Mouse (Mus musculus): ENCODE results near the gene Eme1. TPM values are rescaled to one million over a fixed set of nuclear protein-coding genes. Genes with fewer than 3 reads are reported as not detected.
A peak's percentile ranks its signal among the peaks of the same experiment; 100 is the strongest.
"Not testable (repeated sequence)": the region's sequence is repeated elsewhere in the genome, so short reads cannot be mapped to it uniquely, and the experiment has no call there.

Eme1 gene
- polyA plus RNA-seq (2015; fragmentation: Nextera tagmentation; extraction: Ambion mirVana) = 11.0 and 13.6 TPM in 2 replicates

GRCm38 (mm10) chr11:94653663-94654436, at the start of gene Eme1, which contains the start of gene Mrpl27:
TSS of gene Eme1 (minus strand) at chr11:94653964.
TSS of gene Mrpl27 (plus strand) at chr11:94653767.
- no peaks in the 10 kb centered on the region for H3K27me3 ChIP-seq
- peaks cover 31% of the 10 kb centered on the region for H3K4me1 ChIP-seq (replicated peaks)
- peak; percentile 86 for ATAC-seq (ENCODE audit: insufficient read depth)
- under 1% methylated on average over 32 of the region's 32 CpGs for WGBS (ENCODE audit: insufficient replicate concordance)
- H3K4me3 ChIP-seq (replicated peaks) = peak within 1 kb of the TSS; percentile 88
- peak within 1 kb of the TSS; percentile 71 for H3K9ac ChIP-seq
- H3K4me2 ChIP-seq = peak within 1 kb of the TSS; percentile 67
- H3K9me3 ChIP-seq (replicated peaks) = no peaks in the 10 kb centered on the region
- H3K36me3 ChIP-seq (replicated peaks) = peaks cover 55% of the 10 kb centered on the region
- peak within 1 kb of the TSS; percentile 92 for H3K27ac ChIP-seq (replicated peaks)

GRCm38 (mm10) chr11:94702216-94702610, 48.4 kb upstream of the Eme1 start:
- H3K9me3 ChIP-seq (replicated peaks) = no peaks in the 10 kb centered on the region
- H3K9ac ChIP-seq = no peak overlapping the region
- no peaks in the 10 kb centered on the region for H3K36me3 ChIP-seq (replicated peaks)
- H3K27me3 ChIP-seq = peaks cover 6% of the 10 kb centered on the region; the same call in 1 of the 2 replicates
- WGBS (ENCODE audit: insufficient replicate concordance) = 59% methylated on average over 3 of the region's 3 CpGs
- no peak for ATAC-seq (ENCODE audit: insufficient read depth)
- no peaks in the 10 kb centered on the region for H3K4me1 ChIP-seq (replicated peaks)
- H3K27ac ChIP-seq (replicated peaks) = no peak overlapping the region
- no peak overlapping the region for H3K4me2 ChIP-seq
- no peak overlapping the region for H3K4me3 ChIP-seq (replicated peaks)

- Histone ChIP-seq H3K4me2 (no peak overlapping the region), H3K9ac (no peak overlapping the region), H3K9me3 (replicated peaks) (no peaks in the 10 kb centered on the region), H3K4me1 (replicated peaks) (no peaks in the 10 kb centered on the region), H3K27ac (replicated peaks) (no peak overlapping the region), H3K4me3 (replicated peaks) (no peak overlapping the region), H3K27me3 (peaks cover 6% of the 10 kb centered on the region; the same call in 1 of the 2 replicates), H3K36me3 (replicated peaks) (no peaks in the 10 kb centered on the region)
- ATAC-seq (ENCODE audit: insufficient read depth) = no peak
- 58% methylated on average over 27 of the region's 27 CpGs for WGBS (ENCODE audit: insufficient replicate concordance)
Observed at GRCm38 (mm10) chr11:94701401-94702215, 47.8 kb upstream of the Eme1 start.

GRCm38 (mm10) chr11:94699399-94699798, 45.6 kb upstream of the Eme1 start:
- no peak for ATAC-seq (ENCODE audit: insufficient read depth)
- no peak overlapping the region for H3K4me2 ChIP-seq
- no peak overlapping the region for H3K9ac ChIP-seq
- WGBS (ENCODE audit: insufficient replicate concordance) = 71% methylated on average over 3 of the region's 3 CpGs
- H3K9me3 ChIP-seq (replicated peaks) = no peaks in the 10 kb centered on the region
- H3K4me3 ChIP-seq (replicated peaks) = no peak overlapping the region
- no peaks in the 10 kb centered on the region for H3K36me3 ChIP-seq (replicated peaks)
- H3K27me3 ChIP-seq = peaks cover 6% of the 10 kb centered on the region; the same call in 1 of the 2 replicates
- no peak overlapping the region for H3K27ac ChIP-seq (replicated peaks)
- H3K4me1 ChIP-seq (replicated peaks) = no peaks in the 10 kb centered on the region

GRCm38 (mm10) chr11:94697703-94698464, 44.1 kb upstream of the Eme1 start:
- 31% methylated on average over 13 of the region's 13 CpGs for WGBS (ENCODE audit: insufficient replicate concordance)
- Histone ChIP-seq H3K4me2 (no peak overlapping the region), H3K9me3 (replicated peaks) (no peaks in the 10 kb centered on the region), H3K27ac (replicated peaks) (no peak overlapping the region), H3K4me3 (replicated peaks) (no peak overlapping the region), H3K4me1 (replicated peaks) (no peaks in the 10 kb centered on the region), H3K27me3 (peaks cover 6% of the 10 kb centered on the region; the same call in 1 of the 2 replicates), H3K36me3 (replicated peaks) (no peaks in the 10 kb centered on the region), H3K9ac (no peak overlapping the region)
- ATAC-seq (ENCODE audit: insufficient read depth) = no peak

- no peaks in the 10 kb centered on the region for H3K36me3 ChIP-seq (replicated peaks)
- no peak overlapping the region for H3K4me3 ChIP-seq (replicated peaks)
- 68% methylated on average over 2 of the region's 2 CpGs for WGBS (ENCODE audit: insufficient replicate concordance)
- no peaks in the 10 kb centered on the region for H3K4me1 ChIP-seq (replicated peaks)
- peaks cover 6% of the 10 kb centered on the region; the same call in 1 of the 2 replicates for H3K27me3 ChIP-seq
- H3K9ac ChIP-seq = no peak overlapping the region
- no peak overlapping the region for H3K4me2 ChIP-seq
- H3K27ac ChIP-seq (replicated peaks) = no peak overlapping the region
- H3K9me3 ChIP-seq (replicated peaks) = no peaks in the 10 kb centered on the region
- ATAC-seq (ENCODE audit: insufficient read depth) = no peak
Observed at GRCm38 (mm10) chr11:94697140-94697539, 43.4 kb upstream of the Eme1 start.

GRCm38 (mm10) chr11:94695508-94695907, 41.7 kb upstream of the Eme1 start:
- Histone ChIP-seq H3K4me3 (replicated peaks) (no peak overlapping the region), H3K9ac (no peak overlapping the region), H3K9me3 (replicated peaks) (no peaks in the 10 kb centered on the region), H3K27ac (replicated peaks) (no peak overlapping the region), H3K4me2 (no peak overlapping the region), H3K36me3 (replicated peaks) (no peaks in the 10 kb centered on the region), H3K27me3 (no peaks in the 10 kb centered on the region), H3K4me1 (replicated peaks) (no peaks in the 10 kb centered on the region)
- 42% methylated on average over 6 of the region's 6 CpGs for WGBS (ENCODE audit: insufficient replicate concordance)
- ATAC-seq (ENCODE audit: insufficient read depth) = no peak

GRCm38 (mm10) chr11:94692502-94692901, 38.7 kb upstream of the Eme1 start:
- H3K27me3 ChIP-seq; ATAC-seq (ENCODE audit: insufficient read depth); H3K4me1 ChIP-seq (replicated peaks); H3K27ac ChIP-seq (replicated peaks); H3K4me3 ChIP-seq (replicated peaks); H3K9me3 ChIP-seq (replicated peaks); H3K4me2 ChIP-seq; H3K36me3 ChIP-seq (replicated peaks); H3K9ac ChIP-seq: not testable (repeated sequence)

GRCm38 (mm10) chr11:94687178-94687577, 33.4 kb upstream of the Eme1 start:
- Histone ChIP-seq H3K4me1 (replicated peaks) (no peaks in the 10 kb centered on the region), H3K27me3 (no peaks in the 10 kb centered on the region), H3K36me3 (replicated peaks) (no peaks in the 10 kb centered on the region), H3K4me3 (replicated peaks) (no peak overlapping the region), H3K27ac (replicated peaks) (no peak overlapping the region), H3K9me3 (replicated peaks) (no peaks in the 10 kb centered on the region), H3K9ac (no peak overlapping the region), H3K4me2 (no peak overlapping the region)
- 16% methylated on average over 6 of the region's 6 CpGs for WGBS (ENCODE audit: insufficient replicate concordance)
- ATAC-seq (ENCODE audit: insufficient read depth) = no peak

GRCm38 (mm10) chr11:94682427-94682826, 28.7 kb upstream of the Eme1 start:
- Histone ChIP-seq H3K4me3 (replicated peaks) (no peak overlapping the region), H3K9me3 (replicated peaks) (0 out of 2 replicates have a peak, but pooled peaks cover 3% of the 10 kb centered on the region), H3K4me1 (replicated peaks) (peaks cover 4% of the 10 kb centered on the region), H3K4me2 (no peak overlapping the region), H3K36me3 (replicated peaks) (no peaks in the 10 kb centered on the region), H3K27ac (replicated peaks) (no peak overlapping the region), H3K9ac (no peak overlapping the region), H3K27me3 (no peaks in the 10 kb centered on the region)
- no peak for ATAC-seq (ENCODE audit: insufficient read depth)
- 72% methylated on average over 7 of the region's 7 CpGs for WGBS (ENCODE audit: insufficient replicate concordance)

GRCm38 (mm10) chr11:94681640-94682039, 27.9 kb upstream of the Eme1 start:
- Histone ChIP-seq H3K9me3 (replicated peaks) (0 out of 2 replicates have a peak, but pooled peaks cover 3% of the 10 kb centered on the region), H3K36me3 (replicated peaks) (no peaks in the 10 kb centered on the region), H3K4me2 (no peak overlapping the region), H3K4me3 (replicated peaks) (no peak overlapping the region), H3K27ac (replicated peaks) (no peak overlapping the region), H3K27me3 (no peaks in the 10 kb centered on the region), H3K9ac (no peak overlapping the region), H3K4me1 (replicated peaks) (peaks cover 12% of the 10 kb centered on the region)
- WGBS (ENCODE audit: insufficient replicate concordance) = 63% methylated on average over 4 of the region's 4 CpGs
- ATAC-seq (ENCODE audit: insufficient read depth) = no peak

Data from liver, embryonic 15.5 days (tissue).